Mouse (Mus musculus) urinary bladder, postnatal 10 days (tissue): ENCODE results near the gene Cnpy2.
A peak's percentile ranks its signal among the peaks of the same experiment; 100 is the strongest.
"Not testable (repeated sequence)": the region's sequence is repeated elsewhere in the genome, so short reads cannot be mapped to it uniquely, and the experiment has no call there.

Experiments
- DNase-seq: peaks from one replicate; pipeline ENCODE4 v3.0.0; 2022; ENCODE audit warnings: low spot score

Gene Cnpy2

DNA sequence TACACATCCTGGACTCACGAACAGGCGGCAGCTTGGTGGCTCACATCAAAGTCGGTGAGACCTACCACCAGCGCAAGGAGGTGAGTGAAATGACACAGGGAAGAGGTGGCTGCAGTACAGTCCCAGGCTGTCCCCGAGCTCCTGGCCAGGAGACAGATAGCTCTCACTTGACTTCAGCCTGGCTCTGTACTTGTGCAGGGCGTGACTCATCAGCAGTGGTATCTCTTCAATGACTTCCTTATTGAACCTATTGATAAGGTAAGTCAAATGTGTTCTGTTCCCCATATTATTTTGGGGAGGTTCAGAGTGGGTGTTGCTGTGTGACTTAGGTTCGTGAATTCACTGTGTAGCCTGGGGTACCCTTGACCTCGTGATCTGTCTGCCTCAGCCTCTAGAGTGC is 6.7 kb upstream of the Cnpy2 start:
- no peak for DNase-seq

GRCm38 (mm10) chr10:128321641-128322040 is 618 bp upstream of the Cnpy2 start:
- no peak for DNase-seq

GRCm38 (mm10) chr10:128323516-128323915 is 1.3 kb downstream of the Cnpy2 start:
- no peak for DNase-seq

GRCm38 (mm10) chr10:128326825-128327224 is 4.6 kb downstream of the Cnpy2 start:
- DNase-seq: no peak

DNA sequence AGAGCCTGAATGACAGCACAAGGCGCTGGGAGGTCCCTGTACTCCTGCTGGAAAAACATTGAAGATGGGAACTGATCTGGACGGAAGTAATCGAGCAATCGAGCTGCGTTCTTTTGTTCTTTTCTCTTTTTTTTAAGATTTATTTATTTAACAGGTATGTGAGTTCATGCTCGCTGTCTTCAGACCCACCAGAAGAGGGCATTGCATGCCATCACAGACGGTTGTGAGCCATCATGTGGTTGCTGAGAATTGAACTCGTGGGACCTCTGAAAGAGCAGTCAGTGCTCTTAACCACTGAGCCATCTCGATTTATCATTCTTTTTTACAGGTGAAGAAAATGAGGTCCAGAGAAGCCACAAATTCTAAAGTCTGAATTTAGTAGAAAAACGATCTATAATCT is 5.4 kb downstream of the Cnpy2 start:
- no peak for DNase-seq

DNA sequence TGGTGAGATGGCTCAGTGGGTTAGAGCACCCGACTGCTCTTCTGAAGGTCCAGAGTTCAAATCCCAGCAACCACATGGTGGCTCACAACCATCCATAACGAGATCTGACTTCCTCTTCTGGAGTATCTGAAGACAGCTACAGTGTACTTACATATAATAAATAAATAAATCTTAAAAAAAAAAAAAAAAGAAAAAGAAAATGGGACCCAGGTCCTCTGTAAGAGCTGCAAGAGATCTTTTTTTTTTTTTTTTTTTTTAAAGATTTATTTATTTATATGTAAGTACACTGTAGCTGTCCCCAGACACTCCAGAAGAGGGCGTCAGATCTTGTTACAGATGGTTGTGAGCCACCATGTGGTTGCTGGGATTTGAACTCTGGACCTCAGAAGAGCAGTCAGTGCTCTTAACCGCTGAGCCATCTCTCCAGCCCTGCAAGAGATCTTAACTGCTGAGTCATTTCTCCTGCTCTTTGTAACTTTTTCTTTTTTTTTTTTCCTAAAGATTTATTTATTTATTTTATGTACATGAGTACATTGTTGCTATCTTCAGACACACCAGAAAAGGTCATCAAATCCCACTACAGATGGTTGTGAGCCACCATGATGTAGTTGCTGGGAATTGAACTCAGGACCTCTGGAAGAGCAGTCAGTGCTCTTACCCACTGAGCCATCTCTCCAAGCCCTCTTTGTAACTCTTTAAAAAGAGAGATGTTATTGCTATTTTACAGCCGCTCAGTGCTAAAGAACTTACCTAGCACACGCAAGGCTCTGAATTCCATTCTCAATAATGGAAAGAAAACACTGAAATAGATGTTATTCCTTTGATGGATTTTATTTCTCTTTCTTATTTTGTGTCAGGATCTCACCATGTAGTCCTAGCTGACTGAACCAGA is 10.3 kb downstream of the Cnpy2 start:
- not testable (repeated sequence) for DNase-seq

DNA sequence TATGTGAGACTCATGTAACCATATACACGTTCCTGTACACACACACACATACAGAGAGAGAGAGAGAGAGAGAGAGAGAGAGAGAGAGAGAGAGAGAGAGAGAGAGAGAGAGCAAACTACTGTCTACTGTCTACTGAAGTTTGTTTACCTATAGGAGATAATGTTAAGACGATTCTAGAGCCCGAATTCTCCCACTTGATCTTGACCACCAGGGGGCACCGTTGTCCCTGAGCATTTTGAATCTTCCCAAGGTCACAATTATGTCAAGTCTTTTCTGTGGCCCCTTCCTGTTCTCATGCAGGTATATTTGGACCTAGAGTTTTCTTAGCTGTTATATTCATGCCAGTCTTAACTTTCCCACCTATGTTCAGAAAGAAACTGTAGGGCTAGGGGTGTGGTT is 13.3 kb downstream of the Cnpy2 start:
- DNase-seq: no peak

- no peak for DNase-seq
Observed at GRCm38 (mm10) chr10:128336195-128336594, 13.9 kb downstream of the Cnpy2 start.

GRCm38 (mm10) chr10:128336597-128336996 is 14.3 kb downstream of the Cnpy2 start:
- DNase-seq: no peak

DNA sequence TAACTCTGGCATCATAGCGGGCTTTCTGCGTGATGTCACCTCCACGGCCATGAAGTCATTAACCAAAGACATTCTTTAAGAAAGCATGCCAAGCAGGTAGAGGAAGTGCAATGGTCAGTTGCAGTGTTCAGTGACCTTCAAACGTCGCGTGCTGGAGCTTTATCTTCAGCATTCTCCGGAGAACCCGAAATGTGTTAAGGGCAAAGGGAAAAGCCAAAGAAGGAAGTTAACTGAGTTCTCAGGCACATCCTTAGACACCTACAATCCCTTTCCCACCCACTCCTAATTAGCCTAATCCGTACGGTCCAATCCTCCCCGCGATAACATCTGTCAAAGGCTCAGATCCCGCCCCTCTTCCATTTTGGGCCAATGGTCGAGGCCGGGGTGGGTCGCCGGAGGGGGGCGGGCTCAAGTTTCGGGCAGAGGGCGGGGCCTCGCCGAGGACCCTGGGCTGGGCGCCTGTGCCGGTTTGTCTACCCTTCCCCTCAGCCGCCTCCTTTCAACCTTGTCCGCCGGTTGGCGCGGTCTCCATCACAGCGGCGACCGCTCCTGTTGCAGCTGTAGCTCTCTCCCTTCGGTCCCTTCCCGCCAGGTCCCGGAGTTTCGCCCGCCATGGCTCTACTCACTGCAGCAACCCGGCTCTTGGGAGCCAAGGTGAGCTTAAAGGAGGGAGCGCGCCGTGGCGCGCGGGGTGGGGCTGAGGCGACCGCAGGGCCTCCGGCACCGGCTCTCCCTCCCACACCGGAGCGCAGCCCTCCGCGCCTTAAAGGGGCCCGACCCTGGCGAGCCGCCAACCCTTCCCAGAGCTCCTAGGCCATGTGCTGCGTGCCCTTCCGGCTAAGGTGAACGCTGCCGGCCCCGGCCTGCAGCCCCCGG is 15.3 kb downstream of the Cnpy2 start, which contains the start of gene Cs:
Gene Cs, plus strand, starts transcription at position 429 of the 876 bp plus-strand sequence.
- DNase-seq: peak; percentile 87

DNA sequence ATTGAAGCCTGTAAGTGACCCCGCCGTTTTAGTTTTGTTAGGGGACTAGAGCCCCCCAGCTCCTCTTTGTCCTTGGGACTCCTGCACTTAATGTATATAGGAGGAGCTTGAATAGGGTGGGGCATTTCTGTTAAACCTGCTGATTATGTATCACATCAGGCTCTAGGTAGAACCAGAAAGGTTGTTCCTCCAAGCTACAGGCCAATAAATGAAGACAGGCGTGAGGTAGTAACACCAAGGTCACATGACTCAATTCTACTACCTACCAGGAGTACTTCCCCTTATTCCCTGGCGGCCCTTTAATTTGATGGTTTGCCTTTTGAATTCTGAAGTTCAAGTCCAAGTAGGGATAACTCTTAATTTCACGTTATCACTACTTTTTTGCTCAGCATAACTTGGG is 16.2 kb downstream of the Cnpy2 start:
- no peak for DNase-seq

DNA sequence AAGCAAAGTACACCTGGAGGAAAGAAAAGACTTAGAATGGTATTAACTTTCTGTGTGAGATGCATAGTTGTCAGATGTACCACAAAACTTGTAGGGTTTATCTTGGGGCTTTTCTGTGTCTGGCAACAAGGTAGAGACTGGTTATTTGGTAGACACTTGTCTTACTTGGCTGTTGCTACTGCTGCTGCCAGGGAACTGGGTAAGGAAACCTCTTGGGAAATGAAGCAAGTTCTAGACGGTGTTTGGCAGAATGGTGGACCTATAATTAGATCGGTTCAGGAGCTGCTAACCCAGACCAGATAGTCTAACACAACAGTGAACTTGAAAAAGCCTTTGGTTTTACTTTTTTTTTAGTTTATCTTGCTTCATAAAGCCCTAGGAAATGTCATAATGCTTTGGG is 16.7 kb downstream of the Cnpy2 start:
- DNase-seq: no peak

DNA sequence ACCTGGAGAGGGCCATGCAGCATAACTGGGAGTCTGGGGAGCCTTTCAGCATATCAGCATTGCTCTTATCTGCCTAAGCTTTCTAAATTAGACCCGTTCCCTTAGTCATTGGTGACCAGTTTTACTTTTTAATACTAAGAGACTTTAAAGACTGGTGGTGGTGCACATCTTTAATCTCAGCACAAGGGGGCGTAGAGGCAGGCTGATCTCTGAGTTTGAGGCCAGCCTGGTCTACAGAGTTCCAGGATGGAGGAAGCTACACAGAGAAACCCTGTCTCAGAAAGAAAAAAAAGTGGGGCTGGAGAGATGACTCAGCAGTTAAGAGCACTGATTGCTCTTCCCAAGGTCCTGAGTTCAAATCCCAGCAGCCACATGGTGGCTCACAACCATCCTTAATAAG is 18.0 kb downstream of the Cnpy2 start:
- no peak for DNase-seq

GRCm38 (mm10) chr10:128343436-128343835 is 21.2 kb downstream of the Cnpy2 start:
- DNase-seq: no peak

DNA sequence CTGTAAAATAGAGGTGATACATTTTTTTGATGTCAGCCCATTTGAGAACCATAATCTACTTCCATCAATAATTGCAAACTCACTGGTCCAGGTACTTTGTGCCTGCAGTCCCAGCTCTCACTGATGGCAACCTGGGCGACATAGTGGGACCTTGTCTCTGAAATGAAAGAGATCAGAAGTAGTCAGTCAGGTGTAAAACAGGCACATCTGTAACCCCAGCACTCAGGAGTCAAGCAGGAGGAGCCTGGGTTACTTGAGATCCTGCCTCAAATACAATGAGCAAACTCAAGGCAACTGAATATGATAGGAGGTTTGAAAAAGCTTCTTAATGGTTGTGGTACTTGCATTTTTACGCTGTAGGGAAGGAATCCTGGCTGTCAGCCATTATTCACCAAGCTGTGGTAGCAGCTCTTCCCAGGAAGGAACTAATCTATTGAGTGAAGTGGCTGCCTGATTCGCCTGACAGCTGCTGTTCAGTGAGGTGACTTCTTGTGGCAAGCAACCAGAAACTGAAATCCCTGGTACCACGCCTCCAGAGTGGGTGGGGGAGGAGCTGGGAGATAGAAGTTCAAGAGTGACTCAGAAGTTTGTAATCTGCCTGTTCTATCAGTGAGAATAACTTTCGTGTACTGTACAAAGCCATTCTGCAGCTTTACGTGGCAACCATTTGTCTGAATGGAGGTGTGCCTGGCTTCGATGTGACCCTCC is 22.5 kb downstream of the Cnpy2 start:
- no peak for DNase-seq

GRCm38 (mm10) chr10:128347541-128347940 is 25.3 kb downstream of the Cnpy2 start:
- DNase-seq: no peak

GRCm38 (mm10) chr10:128358796-128359195 is 36.5 kb downstream of the Cnpy2 start:
- no peak for DNase-seq

DNA sequence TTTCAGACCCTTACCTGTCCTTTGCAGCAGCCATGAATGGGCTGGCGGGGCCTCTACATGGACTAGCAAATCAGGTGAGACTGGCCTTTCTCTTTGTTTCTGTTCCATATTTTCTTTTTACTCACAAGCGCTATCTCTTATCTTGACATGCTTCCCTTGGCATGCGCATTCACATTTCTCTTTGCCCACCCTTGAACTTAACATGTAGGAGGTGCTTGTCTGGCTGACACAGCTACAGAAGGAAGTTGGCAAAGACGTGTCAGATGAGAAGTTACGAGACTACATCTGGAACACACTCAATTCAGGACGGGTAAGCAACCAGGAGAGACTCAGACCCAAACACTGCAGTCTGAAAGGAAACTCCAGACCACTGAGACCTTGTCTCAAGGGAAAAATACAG is 37.0 kb downstream of the Cnpy2 start:
- DNase-seq: no peak

- DNase-seq: no peak
Observed at GRCm38 (mm10) chr10:128361836-128362235, 39.6 kb downstream of the Cnpy2 start.

DNA sequence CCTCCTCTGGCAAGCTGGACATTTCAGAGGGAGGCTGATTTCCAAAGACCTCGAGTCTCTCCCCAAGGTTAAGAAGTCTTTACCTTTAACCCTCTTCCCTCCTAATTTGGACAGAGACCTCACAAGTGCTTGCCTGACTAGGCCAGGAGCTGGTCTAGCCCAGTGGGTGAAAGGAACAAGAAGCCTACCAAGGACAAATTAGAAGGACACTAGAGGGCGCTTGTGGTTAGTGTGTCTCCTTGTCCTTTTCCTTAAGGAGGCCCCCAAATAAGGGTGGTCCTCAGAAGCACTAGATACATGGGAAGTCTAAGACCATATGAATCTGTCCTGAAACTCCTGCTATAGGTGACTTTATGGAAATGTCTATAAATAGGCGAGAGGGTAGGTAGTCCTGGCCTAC is 40.3 kb downstream of the Cnpy2 start:
- DNase-seq: no peak

GRCm38 (mm10) chr10:128367899-128368401 is 45.7 kb downstream of the Cnpy2 start:
- no peak for DNase-seq
